Mouse (Mus musculus) kidney, embryonic 15.5 days (tissue): ENCODE measurements around the gene Dus1l. TPM values are rescaled to one million over a fixed set of nuclear protein-coding genes. Genes with fewer than 3 reads are reported as not detected.
"Not testable (repeated sequence)": the region's sequence is repeated elsewhere in the genome, so short reads cannot be mapped to it uniquely, and the experiment has no call there.

ENCODE experiments used
- ATAC-seq: fragments of 200-750 bp; cut with Nextera tagmentation; replicated peaks from 2 replicates; pipeline ENCODE4 v1.8.0; 2017; ENCODE audit warnings: moderate TSS enrichment; ENCODE audit not compliant: low FRiP score
- H3K27ac ChIP-seq: fragments of 300-500 bp; sonication (generic); 2 replicates; pipeline ENCODE4 v1.5.1; 2015; ENCODE audit warnings: mild to moderate bottlenecking, inconsistent platforms
- H3K27me3 ChIP-seq: fragments of 300-500 bp; sonication (generic); 2 replicates; pipeline ENCODE4 v1.6.1; 2015; ENCODE audit warnings: inconsistent platforms
- H3K36me3 ChIP-seq: fragments of 300-500 bp; sonication (generic); 2 replicates; pipeline ENCODE4 v1.6.1; 2015; ENCODE audit warnings: inconsistent platforms
- H3K4me1 ChIP-seq: fragments of 300-500 bp; sonication (generic); 2 replicates; pipeline ENCODE4 v1.6.1; 2015; ENCODE audit warnings: inconsistent platforms
- H3K4me2 ChIP-seq: fragments of 300-500 bp; sonication (generic); 2 replicates; pipeline ENCODE4 v1.6.1; 2015; ENCODE audit warnings: moderate library complexity, mild to moderate bottlenecking, inconsistent platforms
- H3K4me3 ChIP-seq: fragments of 300-500 bp; sonication (generic); replicated peaks from 2 replicates; pipeline ENCODE4 v1.5.1; 2015; ENCODE audit warnings: mild to moderate bottlenecking, inconsistent platforms
- H3K9ac ChIP-seq: fragments of 300-500 bp; sonication (generic); 2 replicates; pipeline ENCODE4 v1.6.1; 2015; ENCODE audit warnings: mild to moderate bottlenecking, inconsistent platforms
- H3K9me3 ChIP-seq: fragments of 300-500 bp; sonication (generic); replicated peaks from 2 replicates; pipeline ENCODE4 v1.6.1; 2016; ENCODE audit warnings: inconsistent platforms
- WGBS: fragments of 180-500 bp; shearing (Covaris S2); methylation state at CpG from one replicate; pipeline ENCODE4 v1.1.7; 2015; ENCODE audit warnings: mixed read lengths; 5-methylcytosine and 5-hydroxymethylcytosine counted together
- polyA plus RNA-seq: library from polyadenylated mRNA; unstranded; fragments of >200 nt; fragmentation: Nextera tagmentation; extraction: Ambion mirVana; gene quantifications from 2 replicates; pipeline ENCODE4 v1.2.1, GENCODE M21; 2015

Dus1l gene
- polyA plus RNA-seq, 1 experiment from 2014 or later, result 87.2 TPM

- ATAC-seq, result no peak
- Histone ChIP-seq H3K4me3 (peak overlapping the region; percentile 97), H3K4me2 (peak overlapping the region; percentile 94), H3K36me3 (peaks cover 54% of the 10 kb centered on the region), H3K4me1 (peaks cover 25% of the 10 kb centered on the region), H3K27ac (peak overlapping the region; percentile 84), H3K27me3 (0 out of 2 replicates have a peak, but pooled peaks cover 6% of the 10 kb centered on the region), H3K9ac (peak overlapping the region; percentile 87), H3K9me3 (no peaks in the 10 kb centered on the region)
- WGBS, result 35% methylated on average over 9 of the region's 9 CpGs
These were observed 11.1 kb downstream of the Dus1l start for GRCm38 (mm10) chr11:120785145-120785544.

GRCm38 (mm10) chr11:120784064-120784791 lies 12.0 kb downstream of the Dus1l start, which contains the start of the genes Rfng and Gps1:
Gene Rfng, minus strand, starts transcription at chr11:120784207.
Gene Gps1, plus strand, starts transcription at chr11:120784272.
- Histone ChIP-seq H3K27me3 (0 out of 2 replicates have a peak, but pooled peaks cover 6% of the 10 kb centered on the region), H3K4me3 (peak within 1 kb of the TSS; percentile 97), H3K9ac (peak within 1 kb of the TSS; percentile 87), H3K9me3 (no peaks in the 10 kb centered on the region), H3K4me1 (peaks cover 25% of the 10 kb centered on the region), H3K4me2 (peak within 1 kb of the TSS; percentile 94), H3K36me3 (peaks cover 46% of the 10 kb centered on the region), H3K27ac (peak within 1 kb of the TSS; percentile 84)
- peak; percentile 78 for ATAC-seq
- under 1% methylated on average over 98 of the region's 107 CpGs for WGBS

- WGBS, result 2% methylated on average over 42 of the region's 42 CpGs
- peak overlapping the region; percentile 87 for H3K9ac ChIP-seq
- H3K27ac ChIP-seq, result peak overlapping the region; percentile 84
- peaks cover 41% of the 10 kb centered on the region for H3K36me3 ChIP-seq
- H3K4me1 ChIP-seq, result peaks cover 25% of the 10 kb centered on the region
- peak overlapping the region; percentile 97 for H3K4me3 ChIP-seq
- peak overlapping the region; percentile 94 for H3K4me2 ChIP-seq
- ATAC-seq, result 0 out of 2 replicates have a peak, but pooled peaks have one; percentile 0
- H3K9me3 ChIP-seq, result no peaks in the 10 kb centered on the region
- 0 out of 2 replicates have a peak, but pooled peaks cover 6% of the 10 kb centered on the region for H3K27me3 ChIP-seq
These were observed 12.7 kb downstream of the Dus1l start for GRCm38 (mm10) chr11:120783426-120784063.

GRCm38 (mm10) chr11:120781361-120781760 lies 14.8 kb downstream of the Dus1l start:
- not testable (repeated sequence) for H3K4me3 ChIP-seq, H3K27ac ChIP-seq, H3K27me3 ChIP-seq, H3K9me3 ChIP-seq, H3K4me2 ChIP-seq, ATAC-seq, H3K9ac ChIP-seq
- H3K36me3 ChIP-seq, result peaks cover 20% of the 10 kb centered on the region
- H3K4me1 ChIP-seq, result peaks cover 30% of the 10 kb centered on the region
- WGBS, result 96% methylated on average over 6 of the region's 6 CpGs

- H3K36me3 ChIP-seq, result peaks cover 13% of the 10 kb centered on the region
- H3K4me3 ChIP-seq, result no peak overlapping the region
- 0 out of 2 replicates have a peak, but pooled peaks cover 6% of the 10 kb centered on the region for H3K27me3 ChIP-seq
- H3K4me2 ChIP-seq, result no peak overlapping the region
- 97% methylated on average over 1 of the region's 1 CpGs for WGBS
- H3K9ac ChIP-seq, result no peak overlapping the region
- no peak overlapping the region for H3K27ac ChIP-seq
- peaks cover 22% of the 10 kb centered on the region for H3K4me1 ChIP-seq
- no peak for ATAC-seq
- H3K9me3 ChIP-seq, result no peaks in the 10 kb centered on the region
These were observed 16.3 kb downstream of the Dus1l start for GRCm38 (mm10) chr11:120779876-120780275.

GRCm38 (mm10) chr11:120777123-120777522 lies 19.1 kb downstream of the Dus1l start:
- 42% methylated on average over 6 of the region's 6 CpGs for WGBS
- Histone ChIP-seq H3K4me2 (no peak overlapping the region), H3K9me3 (no peaks in the 10 kb centered on the region), H3K9ac (no peak overlapping the region), H3K27me3 (no peaks in the 10 kb centered on the region; the same call in 1 of the 2 replicates), H3K36me3 (peaks cover 10% of the 10 kb centered on the region), H3K4me1 (peaks cover 10% of the 10 kb centered on the region; the same call in 1 of the 2 replicates), H3K27ac (no peak overlapping the region), H3K4me3 (no peak overlapping the region)
- ATAC-seq, result no peak

- Histone ChIP-seq H3K4me3 (no peak overlapping the region), H3K27me3 (no peaks in the 10 kb centered on the region; the same call in 1 of the 2 replicates), H3K27ac (no peak overlapping the region), H3K4me1 (peaks cover 10% of the 10 kb centered on the region; the same call in 1 of the 2 replicates), H3K36me3 (peaks cover 9% of the 10 kb centered on the region), H3K9ac (no peak overlapping the region), H3K9me3 (no peaks in the 10 kb centered on the region), H3K4me2 (peak overlapping the region; percentile 10; the same call in 1 of the 2 replicates)
- 24% methylated on average over 15 of the region's 15 CpGs for WGBS
- peak; percentile 82 for ATAC-seq
These were observed 20.3 kb downstream of the Dus1l start for GRCm38 (mm10) chr11:120775774-120776469.

GRCm38 (mm10) chr11:120773463-120774190 lies 22.6 kb downstream of the Dus1l start:
- no peaks in the 10 kb centered on the region; the same call in 1 of the 2 replicates for H3K27me3 ChIP-seq
- no peak overlapping the region for H3K4me2 ChIP-seq
- ATAC-seq, result no peak
- no peak overlapping the region for H3K4me3 ChIP-seq
- no peaks in the 10 kb centered on the region for H3K9me3 ChIP-seq
- H3K9ac ChIP-seq, result no peak overlapping the region
- H3K4me1 ChIP-seq, result peaks cover 10% of the 10 kb centered on the region; the same call in 1 of the 2 replicates
- H3K36me3 ChIP-seq, result no peaks in the 10 kb centered on the region
- 90% methylated on average over 7 of the region's 7 CpGs for whole genome bisulfite sequencing
- H3K27ac ChIP-seq, result no peak overlapping the region

GRCm38 (mm10) chr11:120772749-120773148 lies 23.5 kb downstream of the Dus1l start:
- no peak overlapping the region for H3K4me2 ChIP-seq
- peaks cover 13% of the 10 kb centered on the region; the same call in 1 of the 2 replicates for H3K4me1 ChIP-seq
- no peak overlapping the region for H3K4me3 ChIP-seq
- no peak overlapping the region for H3K9ac ChIP-seq
- H3K36me3 ChIP-seq, result no peaks in the 10 kb centered on the region
- WGBS, result 76% methylated on average over 3 of the region's 3 CpGs
- no peaks in the 10 kb centered on the region for H3K9me3 ChIP-seq
- H3K27ac ChIP-seq, result no peak overlapping the region
- no peak for ATAC-seq
- no peaks in the 10 kb centered on the region; the same call in 1 of the 2 replicates for H3K27me3 ChIP-seq

GRCm38 (mm10) chr11:120768206-120768605 lies 28.0 kb downstream of the Dus1l start:
- H3K36me3 ChIP-seq, result no peaks in the 10 kb centered on the region
- 0 out of 2 replicates have a peak, but pooled peaks cover 2% of the 10 kb centered on the region for H3K4me1 ChIP-seq
- H3K9ac ChIP-seq, result no peak overlapping the region
- no peak overlapping the region for H3K4me2 ChIP-seq
- H3K9me3 ChIP-seq, result no peaks in the 10 kb centered on the region
- WGBS, result 25% methylated on average over 1 of the region's 1 CpGs
- H3K27ac ChIP-seq, result no peak overlapping the region
- ATAC-seq, result no peak; the same call in 1 of the 2 replicates
- peaks cover 5% of the 10 kb centered on the region; the same call in 1 of the 2 replicates for H3K27me3 ChIP-seq
- H3K4me3 ChIP-seq, result no peak overlapping the region

- WGBS, result 69% methylated on average over 3 of the region's 7 CpGs
- H3K4me3 ChIP-seq, H3K27ac ChIP-seq, H3K4me1 ChIP-seq, H3K9me3 ChIP-seq, H3K36me3 ChIP-seq, H3K4me2 ChIP-seq, ATAC-seq, H3K9ac ChIP-seq, H3K27me3 ChIP-seq: not testable (repeated sequence)
These were observed 29.2 kb downstream of the Dus1l start for GRCm38 (mm10) chr11:120767023-120767422.
